Mouse (Mus musculus): ENCODE data around the gene C5ar2.

- no peak for TF ChIP-seq CTCF (IDR thresholded peaks at IDR 0.05)
- TF ChIP-seq POLR2A (IDR thresholded peaks at IDR 0.05; ENCODE audit: insufficient read depth, low read depth, low read length), result no peak
- TF ChIP-seq EP300 (IDR thresholded peaks at IDR 0.05; ENCODE audit: insufficient read depth, low read depth, low read length), result no peak
Measured at GRCm38 (mm10) chr7:16242198-16242597, 1.8 kb downstream of the C5ar2 start.

All from heart, adult 2 months (tissue).